Mouse (Mus musculus): ENCODE data around the gene Ireb2. TPM values are rescaled to one million over a fixed set of nuclear protein-coding genes. Genes with fewer than 3 reads are reported as not detected.
"Not testable (repeated sequence)": the region's sequence is repeated elsewhere in the genome, so short reads cannot be mapped to it uniquely, and the experiment has no call there.

The Ireb2 gene
- polyA plus RNA-seq, 1 experiment from 2014 or later: 69.3 TPM

- Histone ChIP-seq H3K36me3 (peaks cover 5% of the 10 kb centered on the region; the same call in 1 of the 2 replicates), H3K9me3 (no peaks in the 10 kb centered on the region), H3K27me3 (no peaks in the 10 kb centered on the region), H3K9ac (replicated peaks) (no peak overlapping the region), H3K4me3 (peak overlapping the region; percentile 57), H3K27ac (replicated peaks) (no peak overlapping the region), H3K4me1 (no peaks in the 10 kb centered on the region), H3K4me2 (replicated peaks) (peak overlapping the region; percentile 74)
- ATAC-seq (ENCODE audit: low FRiP score, low read depth): peak; percentile 42; the same call in 1 of the 2 replicates
- 71% methylated on average over 8 of the region's 8 CpGs for WGBS
Measured at GRCm38 (mm10) chr9:54916401-54916800, 52.8 kb downstream of the Ireb2 start.

- H3K4me2 ChIP-seq (replicated peaks): peak within 1 kb of the TSS; percentile 74
- H3K27me3 ChIP-seq: no peaks in the 10 kb centered on the region
- peak within 1 kb of the TSS; percentile 68 for H3K9ac ChIP-seq (replicated peaks)
- under 1% methylated on average over 33 of the region's 34 CpGs for WGBS
- H3K27ac ChIP-seq (replicated peaks): no peak within 1 kb of the TSS; the same call in 1 of the 2 replicates
- 0 out of 2 replicates have a peak, but pooled peaks cover 2% of the 10 kb centered on the region for H3K36me3 ChIP-seq
- no peaks in the 10 kb centered on the region for H3K9me3 ChIP-seq
- no peaks in the 10 kb centered on the region for H3K4me1 ChIP-seq
- ATAC-seq (ENCODE audit: low FRiP score, low read depth): peak; percentile 99
- H3K4me3 ChIP-seq: peak within 1 kb of the TSS; percentile 57
Measured at GRCm38 (mm10) chr9:54917010-54917677, 53.6 kb downstream of the Ireb2 start, which contains the start of gene Hykk. Gene Hykk, plus strand, starts transcription at chr9:54917283.

GRCm38 (mm10) chr9:54918191-54918590 lies 54.6 kb downstream of the Ireb2 start:
- Histone ChIP-seq H3K4me3 (no peak overlapping the region), H3K4me2 (replicated peaks) (peak overlapping the region; percentile 74; the same call in 1 of the 2 replicates), H3K4me1 (no peaks in the 10 kb centered on the region), H3K27ac (replicated peaks) (no peak overlapping the region), H3K27me3 (no peaks in the 10 kb centered on the region), H3K36me3 (peaks cover 8% of the 10 kb centered on the region), H3K9ac (replicated peaks) (no peak overlapping the region), H3K9me3 (no peaks in the 10 kb centered on the region)
- no peak for ATAC-seq (ENCODE audit: low FRiP score, low read depth)
- WGBS: 75% methylated on average over 2 of the region's 2 CpGs

GRCm38 (mm10) chr9:54918781-54919180 lies 55.2 kb downstream of the Ireb2 start:
- 94% methylated on average over 5 of the region's 5 CpGs for WGBS
- ATAC-seq (ENCODE audit: low FRiP score, low read depth): no peak
- no peak overlapping the region for H3K4me2 ChIP-seq (replicated peaks)
- no peaks in the 10 kb centered on the region for H3K27me3 ChIP-seq
- H3K9ac ChIP-seq (replicated peaks): no peak overlapping the region
- no peak overlapping the region for H3K27ac ChIP-seq (replicated peaks)
- no peaks in the 10 kb centered on the region for H3K4me1 ChIP-seq
- H3K4me3 ChIP-seq: no peak overlapping the region
- no peaks in the 10 kb centered on the region for H3K9me3 ChIP-seq
- peaks cover 8% of the 10 kb centered on the region for H3K36me3 ChIP-seq

- no peaks in the 10 kb centered on the region for H3K27me3 ChIP-seq
- H3K9ac ChIP-seq (replicated peaks): no peak overlapping the region
- H3K4me1 ChIP-seq: no peaks in the 10 kb centered on the region
- ATAC-seq (ENCODE audit: low FRiP score, low read depth): no peak
- 64% methylated on average over 4 of the region's 4 CpGs for WGBS
- no peaks in the 10 kb centered on the region for H3K9me3 ChIP-seq
- peaks cover 8% of the 10 kb centered on the region for H3K36me3 ChIP-seq
- H3K4me2 ChIP-seq (replicated peaks): no peak overlapping the region
- H3K27ac ChIP-seq (replicated peaks): no peak overlapping the region
- H3K4me3 ChIP-seq: no peak overlapping the region
Measured at GRCm38 (mm10) chr9:54919946-54920345, 56.4 kb downstream of the Ireb2 start.

- Histone ChIP-seq H3K4me1 (no peaks in the 10 kb centered on the region), H3K4me2 (replicated peaks) (no peak overlapping the region), H3K36me3 (no peaks in the 10 kb centered on the region), H3K27me3 (no peaks in the 10 kb centered on the region), H3K9ac (replicated peaks) (no peak overlapping the region), H3K9me3 (no peaks in the 10 kb centered on the region), H3K27ac (replicated peaks) (no peak overlapping the region), H3K4me3 (no peak overlapping the region)
- 89% methylated on average over 1 of the region's 1 CpGs for WGBS
- no peak for ATAC-seq (ENCODE audit: low FRiP score, low read depth)
Measured at GRCm38 (mm10) chr9:54930741-54931140, 67.2 kb downstream of the Ireb2 start.

- Histone ChIP-seq H3K9ac (replicated peaks) (no peak overlapping the region), H3K27me3 (no peaks in the 10 kb centered on the region), H3K9me3 (no peaks in the 10 kb centered on the region), H3K4me3 (no peak overlapping the region), H3K4me1 (no peaks in the 10 kb centered on the region), H3K4me2 (replicated peaks) (no peak overlapping the region), H3K27ac (replicated peaks) (no peak overlapping the region), H3K36me3 (no peaks in the 10 kb centered on the region)
- ATAC-seq (ENCODE audit: low FRiP score, low read depth): no peak
- WGBS: 0% methylated on average over 1 of the region's 1 CpGs
Measured at GRCm38 (mm10) chr9:54931765-54932164, 68.2 kb downstream of the Ireb2 start.

- no peak overlapping the region for H3K27ac ChIP-seq (replicated peaks)
- no peaks in the 10 kb centered on the region for H3K4me1 ChIP-seq
- H3K27me3 ChIP-seq: no peaks in the 10 kb centered on the region
- no peaks in the 10 kb centered on the region for H3K9me3 ChIP-seq
- 69% methylated on average over 2 of the region's 2 CpGs for WGBS
- no peak for ATAC-seq (ENCODE audit: low FRiP score, low read depth)
- no peaks in the 10 kb centered on the region for H3K36me3 ChIP-seq
- H3K4me3 ChIP-seq: no peak overlapping the region
- H3K9ac ChIP-seq (replicated peaks): no peak overlapping the region
- H3K4me2 ChIP-seq (replicated peaks): no peak overlapping the region
Measured at GRCm38 (mm10) chr9:54932379-54932778, 68.8 kb downstream of the Ireb2 start.

- 94% methylated on average over 4 of the region's 4 CpGs for WGBS
- no peaks in the 10 kb centered on the region for H3K9me3 ChIP-seq
- no peaks in the 10 kb centered on the region for H3K36me3 ChIP-seq
- no peaks in the 10 kb centered on the region for H3K4me1 ChIP-seq
- H3K4me2 ChIP-seq (replicated peaks): no peak overlapping the region
- H3K27me3 ChIP-seq: no peaks in the 10 kb centered on the region
- ATAC-seq (ENCODE audit: low FRiP score, low read depth): no peak
- H3K4me3 ChIP-seq: no peak overlapping the region
- no peak overlapping the region for H3K27ac ChIP-seq (replicated peaks)
- H3K9ac ChIP-seq (replicated peaks): no peak overlapping the region
Measured at GRCm38 (mm10) chr9:54942071-54942470, 78.5 kb downstream of the Ireb2 start.

- no peak for ATAC-seq (ENCODE audit: low FRiP score, low read depth)
- Histone ChIP-seq H3K4me3 (no peak overlapping the region), H3K27me3 (no peaks in the 10 kb centered on the region), H3K9ac (replicated peaks) (no peak overlapping the region), H3K9me3 (no peaks in the 10 kb centered on the region), H3K4me1 (no peaks in the 10 kb centered on the region), H3K4me2 (replicated peaks) (no peak overlapping the region), H3K36me3 (no peaks in the 10 kb centered on the region), H3K27ac (replicated peaks) (no peak overlapping the region)
- WGBS: 69% methylated on average over 2 of the region's 2 CpGs
Measured at GRCm38 (mm10) chr9:54944467-54944866, 80.9 kb downstream of the Ireb2 start.

- no peak for ATAC-seq (ENCODE audit: low FRiP score, low read depth)
- H3K36me3 ChIP-seq: no peaks in the 10 kb centered on the region
- no peak overlapping the region for H3K4me2 ChIP-seq (replicated peaks)
- WGBS: 84% methylated on average over 16 of the region's 16 CpGs
- H3K9me3 ChIP-seq: no peaks in the 10 kb centered on the region
- H3K27me3 ChIP-seq: no peaks in the 10 kb centered on the region
- H3K4me1 ChIP-seq: no peaks in the 10 kb centered on the region
- H3K9ac ChIP-seq (replicated peaks): no peak overlapping the region
- no peak overlapping the region for H3K4me3 ChIP-seq
- H3K27ac ChIP-seq (replicated peaks): no peak overlapping the region
Measured at GRCm38 (mm10) chr9:54946256-54946655, 82.7 kb downstream of the Ireb2 start.

- Histone ChIP-seq H3K9ac (replicated peaks) (no peak overlapping the region), H3K4me2 (replicated peaks) (no peak overlapping the region), H3K36me3 (peaks cover 20% of the 10 kb centered on the region), H3K27me3 (no peaks in the 10 kb centered on the region), H3K27ac (replicated peaks) (no peak overlapping the region), H3K4me1 (peaks cover 17% of the 10 kb centered on the region), H3K4me3 (no peak overlapping the region), H3K9me3 (no peaks in the 10 kb centered on the region)
- ATAC-seq (ENCODE audit: low FRiP score, low read depth): no peak
Measured at GRCm38 (mm10) chr9:54949465-54949864, 85.9 kb downstream of the Ireb2 start.

- H3K27ac ChIP-seq (replicated peaks): peak overlapping the region; percentile 93; the same call in 1 of the 2 replicates
- WGBS: 53% methylated on average over 8 of the region's 8 CpGs
- not testable (repeated sequence) for H3K27me3 ChIP-seq
Measured at GRCm38 (mm10) chr9:54950162-54950561, 86.6 kb downstream of the Ireb2 start.

More at GRCm38 (mm10) chr9:54950162-54950561, 86.6 kb downstream of the Ireb2 start:
- peak overlapping the region; percentile 63 for H3K4me2 ChIP-seq (replicated peaks)
- H3K36me3 ChIP-seq: peaks cover 26% of the 10 kb centered on the region
- peak; percentile 59 for ATAC-seq (ENCODE audit: low FRiP score, low read depth)
- peak overlapping the region; percentile 59 for H3K4me3 ChIP-seq
- 0 out of 2 replicates have a peak overlapping the region, but pooled peaks have one; percentile 25 for H3K9ac ChIP-seq (replicated peaks)
- peaks cover 17% of the 10 kb centered on the region for H3K4me1 ChIP-seq
- H3K9me3 ChIP-seq: not testable (repeated sequence)

Measured in midbrain, embryonic 12.5 days (tissue).